Mouse (Mus musculus) limb, embryonic 11.5 days (tissue): Measurements from ENCODE around the gene Adgrl3. TPM values are rescaled to one million over a fixed set of nuclear protein-coding genes. Genes with fewer than 3 reads are reported as not detected.

ENCODE experiments used
- ATAC-seq: fragments of 200-750 bp; cut with Nextera tagmentation; 2 replicates; pipeline ENCODE4 v1.8.0; 2017; ENCODE audit warnings: low read depth; ENCODE audit not compliant: insufficient number of reproducible peaks, low FRiP score, low TSS enrichment
- DNase-seq: peaks from one replicate; pipeline ENCODE4 v3.0.0-alpha.2; 2015; ENCODE audit warnings: low spot score
- H3K27ac ChIP-seq: fragments of 300-500 bp; sonication (generic); replicated peaks from 2 replicates; pipeline ENCODE4 v1.5.1; 2014; ENCODE audit warnings: low read depth, mild to moderate bottlenecking, low read length
- H3K27me3 ChIP-seq: fragments of 300-500 bp; sonication (generic); 2 replicates; pipeline ENCODE4 v1.6.1; 2014; ENCODE audit warnings: mild to moderate bottlenecking, low read length, mixed read lengths; ENCODE audit not compliant: control insufficient read depth, insufficient read depth
- H3K36me3 ChIP-seq: fragments of 300-500 bp; sonication (generic); 2 replicates; pipeline ENCODE4 v1.6.1; 2014; ENCODE audit warnings: mild to moderate bottlenecking, low read length, moderate library complexity, mixed read lengths; ENCODE audit not compliant: control insufficient read depth, insufficient read depth
- H3K4me1 ChIP-seq: fragments of 300-500 bp; sonication (generic); 2 replicates; pipeline ENCODE4 v1.6.1; 2014; ENCODE audit warnings: low read length, mixed read lengths; ENCODE audit not compliant: control insufficient read depth, insufficient read depth
- H3K4me2 ChIP-seq: fragments of 300-500 bp; sonication (generic); 2 replicates; pipeline ENCODE4 v1.6.1; 2014; ENCODE audit warnings: low read depth, mild to moderate bottlenecking, moderate library complexity; ENCODE audit not compliant: severe bottlenecking
- H3K4me3 ChIP-seq: fragments of 300-500 bp; sonication (generic); 2 replicates; pipeline ENCODE4 v1.5.1; 2014; ENCODE audit warnings: low read depth, low read length
- H3K9ac ChIP-seq: fragments of 300-500 bp; sonication (generic); 2 replicates; pipeline ENCODE4 v1.6.1; 2014; ENCODE audit warnings: mild to moderate bottlenecking, low read length
- H3K9me3 ChIP-seq: fragments of 300-500 bp; sonication (generic); 2 replicates; pipeline ENCODE4 v1.6.1; 2016; ENCODE audit warnings: low read length; ENCODE audit not compliant: control insufficient read depth
- WGBS: fragments of 180-500 bp; shearing (Covaris S2); extraction: QIAGEN DNeasy Blood & Tissue Kit; methylation state at CpG from one replicate; pipeline ENCODE4 v1.1.7; 2014; 5-methylcytosine and 5-hydroxymethylcytosine counted together
- polyA plus RNA-seq: library from polyadenylated mRNA; unstranded; fragments of >200 nt; fragmentation: Nextera tagmentation; extraction: Ambion mirVana; gene quantifications from 2 replicates; pipeline ENCODE4 v1.2.1, GENCODE M21; 2014

The Adgrl3 gene
- polyA plus RNA-seq, 1 experiment from 2014 or later, result 23.9 TPM

DNA sequence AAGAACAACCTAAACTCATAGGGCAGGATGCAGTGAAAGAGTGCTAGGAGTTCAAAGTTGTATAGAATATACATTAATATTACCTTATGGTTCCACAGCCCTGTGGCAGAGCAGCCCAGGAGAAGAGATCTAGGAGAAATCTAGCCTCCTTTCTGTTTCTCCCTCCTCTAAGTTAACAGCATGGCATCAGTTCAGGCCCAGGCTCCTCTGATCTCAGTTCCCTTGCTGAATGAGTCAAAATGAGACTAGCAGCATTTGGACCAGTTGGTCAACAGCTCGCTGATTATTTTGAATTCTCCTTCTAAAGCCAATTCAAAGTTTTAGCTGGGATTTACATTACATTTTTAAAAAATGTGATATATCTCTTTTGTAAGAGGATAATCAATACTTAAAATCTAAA is 770.8 kb downstream of the Adgrl3 start:
- WGBS, result 86% methylated on average over 1 of the region's 1 CpGs
- Histone ChIP-seq H3K4me2 (no peak overlapping the region), H3K27me3 (no peaks in the 10 kb centered on the region), H3K9me3 (no peaks in the 10 kb centered on the region), H3K4me1 (no peaks in the 10 kb centered on the region), H3K36me3 (no peaks in the 10 kb centered on the region), H3K4me3 (no peak overlapping the region), H3K9ac (no peak overlapping the region), H3K27ac (no peak overlapping the region)
- DNase-seq, result no peak
- no peak for ATAC-seq

DNA sequence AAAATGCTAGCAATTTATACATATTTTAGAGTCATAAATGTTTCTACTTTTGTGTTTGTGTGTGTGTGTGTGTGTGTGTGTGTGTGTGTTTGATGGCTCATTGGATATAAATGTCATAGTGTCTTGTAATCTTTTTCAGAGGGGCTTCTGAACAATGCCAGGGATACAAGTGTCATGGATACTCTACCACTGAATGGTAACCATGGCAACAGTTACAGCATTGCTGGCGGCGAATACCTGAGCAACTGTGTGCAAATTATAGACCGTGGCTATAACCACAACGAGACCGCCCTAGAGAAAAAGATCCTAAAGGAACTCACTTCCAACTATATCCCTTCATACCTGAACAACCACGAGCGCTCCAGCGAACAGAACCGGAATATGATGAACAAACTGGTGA is 774.2 kb downstream of the Adgrl3 start:
- H3K4me3 ChIP-seq, result no peak overlapping the region
- H3K9ac ChIP-seq, result no peak overlapping the region
- 90% methylated on average over 9 of the region's 9 CpGs for WGBS
- H3K4me2 ChIP-seq, result no peak overlapping the region
- ATAC-seq (no peak), DNase-seq (no peak)
- no peaks in the 10 kb centered on the region for H3K9me3 ChIP-seq
- no peaks in the 10 kb centered on the region for H3K4me1 ChIP-seq
- H3K27me3 ChIP-seq, result no peaks in the 10 kb centered on the region
- H3K36me3 ChIP-seq, result no peaks in the 10 kb centered on the region
- no peak overlapping the region for H3K27ac ChIP-seq

DNA sequence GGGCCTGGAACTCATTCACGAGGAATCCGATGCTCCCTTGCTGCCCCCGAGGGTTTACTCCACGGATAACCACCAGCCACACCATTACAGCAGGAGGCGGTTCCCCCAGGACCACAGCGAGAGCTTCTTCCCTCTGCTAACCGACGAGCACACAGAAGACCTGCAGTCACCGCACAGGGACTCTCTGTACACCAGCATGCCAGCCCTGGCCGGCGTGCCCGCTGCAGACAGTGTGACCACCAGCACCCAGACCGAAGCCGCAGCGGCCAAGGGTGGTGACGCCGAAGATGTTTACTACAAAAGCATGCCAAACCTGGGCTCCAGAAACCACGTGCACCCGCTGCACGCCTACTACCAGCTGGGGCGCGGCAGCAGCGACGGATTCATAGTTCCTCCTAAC is 774.7 kb downstream of the Adgrl3 start:
- 87% methylated on average over 24 of the region's 24 CpGs for WGBS
- H3K4me1 ChIP-seq, result no peaks in the 10 kb centered on the region
- H3K4me2 ChIP-seq, result no peak overlapping the region
- H3K9ac ChIP-seq, result no peak overlapping the region
- no peak overlapping the region for H3K27ac ChIP-seq
- H3K4me3 ChIP-seq, result no peak overlapping the region
- ATAC-seq (no peak), DNase-seq (no peak)
- no peaks in the 10 kb centered on the region for H3K36me3 ChIP-seq
- no peaks in the 10 kb centered on the region for H3K27me3 ChIP-seq
- no peaks in the 10 kb centered on the region for H3K9me3 ChIP-seq

DNA sequence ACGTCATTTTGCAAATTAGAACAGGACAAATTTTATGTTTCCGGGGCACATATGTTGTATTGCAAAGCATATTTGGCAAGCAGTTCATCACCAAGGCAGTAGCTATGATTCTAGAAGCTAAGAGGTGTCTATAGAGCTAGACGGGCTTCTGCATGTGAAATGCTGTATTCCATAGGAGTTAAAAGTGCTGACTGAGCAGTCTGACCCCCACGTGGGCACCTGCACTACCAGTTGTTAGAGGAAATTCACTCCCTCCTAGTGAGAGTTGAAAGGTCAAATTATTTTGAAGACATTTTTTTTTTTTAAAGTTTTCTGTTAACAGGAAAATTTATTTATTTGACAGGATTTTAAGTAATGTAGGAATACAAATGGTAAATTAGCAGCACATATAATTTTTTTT is 776.2 kb downstream of the Adgrl3 start:
- Histone ChIP-seq H3K36me3 (no peaks in the 10 kb centered on the region), H3K4me1 (no peaks in the 10 kb centered on the region), H3K27ac (no peak overlapping the region), H3K9me3 (no peaks in the 10 kb centered on the region), H3K9ac (no peak overlapping the region), H3K4me2 (no peak overlapping the region), H3K27me3 (no peaks in the 10 kb centered on the region), H3K4me3 (no peak overlapping the region)
- no peak for DNase-seq
- no peak for ATAC-seq
- 73% methylated on average over 4 of the region's 4 CpGs for WGBS

DNA sequence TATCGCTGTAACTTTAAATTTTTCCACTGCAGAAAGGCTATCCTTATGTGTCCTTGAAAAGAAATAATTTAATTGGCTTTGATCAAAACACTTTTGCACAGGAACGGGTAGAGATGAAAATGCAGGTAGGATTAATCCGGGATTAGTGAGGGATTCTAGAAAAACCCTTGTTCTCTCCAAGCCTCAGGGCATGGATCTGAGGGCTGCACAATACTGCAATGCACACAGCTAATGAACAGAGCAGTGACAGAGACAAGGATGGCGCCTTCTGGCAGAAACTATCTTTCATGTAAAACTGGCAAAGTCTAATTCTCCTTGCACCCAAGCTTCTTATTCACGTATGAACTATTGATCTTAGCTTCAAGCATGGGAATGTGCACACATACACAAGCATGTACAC is 791.0 kb downstream of the Adgrl3 start:
- Histone ChIP-seq H3K36me3 (no peaks in the 10 kb centered on the region), H3K4me1 (no peaks in the 10 kb centered on the region), H3K9ac (no peak overlapping the region), H3K4me2 (no peak overlapping the region), H3K9me3 (no peaks in the 10 kb centered on the region), H3K4me3 (no peak overlapping the region), H3K27me3 (no peaks in the 10 kb centered on the region), H3K27ac (no peak overlapping the region)
- WGBS, result 85% methylated on average over 5 of the region's 5 CpGs
- DNase-seq, result no peak
- no peak for ATAC-seq

DNA sequence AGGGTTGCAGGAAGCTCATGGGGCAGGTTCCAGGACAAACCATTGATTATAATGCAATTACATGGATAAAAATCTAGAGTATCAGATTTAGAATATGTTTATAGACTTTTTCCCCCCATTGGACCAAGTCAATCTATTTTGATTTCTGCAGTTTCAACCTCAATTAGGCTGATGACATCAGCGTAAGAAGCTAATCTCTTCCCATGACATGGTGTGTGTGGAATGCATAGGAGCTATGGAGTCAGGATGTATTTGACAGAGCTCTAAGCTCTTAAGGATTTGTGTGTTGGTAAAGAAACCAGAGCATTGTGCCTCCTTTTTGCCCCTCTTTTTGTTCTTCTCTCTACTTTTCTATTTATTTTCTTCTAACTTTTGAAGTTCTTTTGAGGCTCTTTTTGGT is 812.1 kb downstream of the Adgrl3 start:
- Histone ChIP-seq H3K36me3 (no peaks in the 10 kb centered on the region), H3K27ac (peak overlapping the region; percentile 36; the same call in 1 of the 2 replicates), H3K4me1 (no peaks in the 10 kb centered on the region), H3K9me3 (no peaks in the 10 kb centered on the region), H3K4me2 (no peak overlapping the region), H3K4me3 (no peak overlapping the region), H3K27me3 (no peaks in the 10 kb centered on the region), H3K9ac (no peak overlapping the region)
- ATAC-seq, result no peak
- no peak for DNase-seq
- 90% methylated on average over 1 of the region's 1 CpGs for WGBS

DNA sequence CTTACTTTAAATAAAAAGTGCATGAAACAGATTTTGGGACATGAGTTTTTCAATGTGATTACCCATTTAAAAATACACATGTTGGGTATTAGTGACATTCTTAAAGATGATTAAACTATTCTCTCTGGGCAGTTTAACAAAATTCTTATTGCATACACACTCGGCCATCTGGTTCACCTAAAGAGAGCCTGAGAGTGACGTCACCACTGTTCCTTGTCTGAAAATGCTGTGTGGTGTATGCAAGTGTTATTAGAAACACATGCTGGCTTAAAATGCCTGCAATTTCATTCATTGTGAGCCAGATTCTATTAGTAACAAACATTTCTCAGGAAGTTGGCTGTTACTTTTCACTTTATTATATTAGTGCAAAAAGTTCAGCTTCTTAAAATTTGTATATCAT is 812.7 kb downstream of the Adgrl3 start:
- Histone ChIP-seq H3K27me3 (no peaks in the 10 kb centered on the region), H3K4me3 (no peak overlapping the region), H3K9ac (no peak overlapping the region), H3K4me2 (no peak overlapping the region), H3K4me1 (no peaks in the 10 kb centered on the region), H3K9me3 (no peaks in the 10 kb centered on the region), H3K36me3 (no peaks in the 10 kb centered on the region), H3K27ac (no peak overlapping the region)
- peak; percentile 52 for DNase-seq
- WGBS, result 12% methylated on average over 2 of the region's 2 CpGs
- ATAC-seq, result peak; percentile 87; the same call in 1 of the 2 replicates

DNA sequence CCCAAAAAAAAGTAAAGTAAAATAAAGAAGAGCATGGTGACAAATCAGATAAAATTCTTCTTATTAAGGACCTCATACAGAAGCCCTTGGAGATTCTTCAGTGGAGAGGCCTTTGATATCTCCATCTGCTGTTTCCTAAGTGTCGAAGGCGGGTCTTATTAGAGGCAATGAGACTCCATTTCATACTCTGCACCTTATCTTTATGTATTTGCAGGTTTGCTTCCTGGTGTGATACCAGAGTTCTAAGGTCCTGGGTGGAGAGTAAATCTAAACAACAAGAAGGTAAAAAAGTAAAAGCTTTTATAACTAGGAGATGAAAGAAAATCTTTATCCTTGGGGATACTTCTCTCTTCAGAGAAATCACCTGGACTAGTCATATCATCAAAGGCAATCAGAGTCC is 817.9 kb downstream of the Adgrl3 start:
- H3K4me3 ChIP-seq, result no peak overlapping the region
- no peaks in the 10 kb centered on the region for H3K36me3 ChIP-seq
- WGBS, result 96% methylated on average over 2 of the region's 2 CpGs
- H3K9me3 ChIP-seq, result no peaks in the 10 kb centered on the region
- no peak overlapping the region for H3K4me2 ChIP-seq
- H3K4me1 ChIP-seq, result no peaks in the 10 kb centered on the region
- ATAC-seq (no peak), DNase-seq (no peak)
- H3K27me3 ChIP-seq, result no peaks in the 10 kb centered on the region
- no peak overlapping the region for H3K9ac ChIP-seq
- no peak overlapping the region for H3K27ac ChIP-seq

DNA sequence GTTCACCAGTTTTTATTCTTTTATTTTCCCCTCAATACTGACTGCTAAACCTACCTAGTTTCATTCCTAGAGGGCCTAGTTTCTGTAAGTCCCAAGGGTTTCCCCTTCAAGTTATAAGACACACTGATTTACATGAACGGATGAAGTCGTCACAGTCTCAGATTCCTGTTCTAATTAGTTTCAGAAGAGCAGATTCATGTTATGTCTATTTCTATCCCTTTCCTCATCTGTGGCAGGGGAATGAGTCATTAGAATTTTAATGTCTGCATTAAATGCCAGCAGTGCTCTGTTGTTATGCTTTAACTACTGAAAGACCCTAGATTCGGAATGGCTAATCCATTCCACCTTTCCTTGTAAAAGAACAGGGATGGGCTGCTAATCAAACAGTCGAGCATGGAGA is 823.9 kb downstream of the Adgrl3 start:
- no peak for ATAC-seq
- WGBS, result 23% methylated on average over 4 of the region's 4 CpGs
- no peaks in the 10 kb centered on the region for H3K36me3 ChIP-seq

More for the DNA sequence above, 823.9 kb downstream of the Adgrl3 start:
- no peak overlapping the region for H3K4me3 ChIP-seq
- no peaks in the 10 kb centered on the region for H3K4me1 ChIP-seq
- no peaks in the 10 kb centered on the region for H3K9me3 ChIP-seq
- H3K4me2 ChIP-seq, result no peak overlapping the region
- DNase-seq, result no peak
- no peaks in the 10 kb centered on the region for H3K27me3 ChIP-seq
- no peak overlapping the region for H3K27ac ChIP-seq
- H3K9ac ChIP-seq, result no peak overlapping the region
